Mouse (Mus musculus) liver, adult 2 months (tissue): Measurements from ENCODE around the gene Cwh43. TPM values are rescaled to one million over a fixed set of nuclear protein-coding genes. Genes with fewer than 3 reads are reported as not detected.

Source experiments
- DNase-seq: peaks from one replicate; pipeline ENCODE4 v3.0.0-alpha.2; 2011; ENCODE audit warnings: low read depth, low spot score; ENCODE audit errors: extremely low read depth
- H3K27ac ChIP-seq: fragments of 200-500 bp; replicated peaks from 2 replicates; pipeline ENCODE4 v1.5.1; 2012; ENCODE audit warnings: low read depth, mild to moderate bottlenecking, control low read depth, inconsistent platforms, low read length; ENCODE audit not compliant: insufficient read depth
- H3K27me3 ChIP-seq: fragments of 200-500 bp; 2 replicates; pipeline ENCODE4 v1.6.1; 2012; ENCODE audit warnings: mild to moderate bottlenecking, moderate library complexity, low read length, inconsistent platforms; ENCODE audit not compliant: control insufficient read depth, insufficient read depth
- H3K36me3 ChIP-seq: fragments of 200-500 bp; 2 replicates; pipeline ENCODE4 v1.6.1; 2012; ENCODE audit warnings: low read length, inconsistent platforms; ENCODE audit not compliant: control insufficient read depth, insufficient read depth
- H3K4me1 ChIP-seq: fragments of 200-500 bp; 2 replicates; pipeline ENCODE4 v1.6.1; 2011; ENCODE audit warnings: low read length; ENCODE audit not compliant: control insufficient read depth, insufficient read depth
- H3K4me3 ChIP-seq: fragments of 200-500 bp; 2 replicates; pipeline ENCODE4 v1.5.1; 2011; ENCODE audit warnings: low read depth, mild to moderate bottlenecking, control low read depth, low read length, moderate library complexity; ENCODE audit not compliant: insufficient read depth
- H3K79me2 ChIP-seq: fragments of 200-500 bp; 2 replicates; pipeline ENCODE4 v1.6.1; 2012; ENCODE audit warnings: inconsistent platforms, mild to moderate bottlenecking, low read length, moderate library complexity; ENCODE audit not compliant: control insufficient read depth, insufficient read depth
- H3K9ac ChIP-seq: fragments of 200-500 bp; 2 replicates; pipeline ENCODE4 v1.6.1; 2012; ENCODE audit warnings: low read depth, mild to moderate bottlenecking, control low read depth, inconsistent platforms, low read length
- CTCF ChIP-seq: fragments of 200-500 bp; IDR thresholded peaks from 2 replicates; pipeline ENCODE4 v1.5.1; 2011; ENCODE audit warnings: low read depth, low read length, control low read depth
- POLR2A ChIP-seq: fragments of 200-500 bp; IDR thresholded peaks from 2 replicates; pipeline ENCODE4 v1.6.1; 2011; ENCODE audit warnings: low read length, control low read depth; ENCODE audit not compliant: insufficient read depth; ENCODE audit errors: extremely low read depth
- WGBS: fragments of 180-500 bp; shearing (Covaris S2); methylation state at CpG from one replicate; pipeline ENCODE4 v1.1.7; 2018; 5-methylcytosine and 5-hydroxymethylcytosine counted together
- polyA plus RNA-seq: library from polyadenylated mRNA; depleted of rRNA; stranded (reverse); fragments of >200 nt; gene quantifications from 2 replicates; pipeline ENCODE4 v1.2.3, GENCODE M21; 2012
- total RNA-seq: library from RNA; depleted of rRNA; stranded (reverse); fragments of >200 nt; gene quantifications from 2 replicates; pipeline ENCODE4 v1.2.3, GENCODE M21; 2014

The Cwh43 gene
- total and polyA plus RNA-seq, 2 experiments: not detected

GRCm38 (mm10) chr5:73442176-73442575, 36.3 kb downstream of the Cwh43 start:
- Histone ChIP-seq H3K27me3 (no peaks in the 10 kb centered on the region), H3K4me1 (no peaks in the 10 kb centered on the region), H3K79me2 (no peaks in the 10 kb centered on the region), H3K27ac (no peak overlapping the region), H3K4me3 (no peak overlapping the region), H3K36me3 (no peaks in the 10 kb centered on the region), H3K9ac (no peak overlapping the region)
- DNase-seq: no peak
- WGBS: 86% methylated on average over 9 of the region's 9 CpGs
- TF ChIP-seq CTCF (no peak), POLR2A (no peak)

GRCm38 (mm10) chr5:73450276-73450675, 44.4 kb downstream of the Cwh43 start:
- Histone ChIP-seq H3K27me3 (no peaks in the 10 kb centered on the region), H3K4me3 (no peak overlapping the region), H3K27ac (no peak overlapping the region), H3K9ac (no peak overlapping the region), H3K4me1 (no peaks in the 10 kb centered on the region), H3K79me2 (no peaks in the 10 kb centered on the region), H3K36me3 (no peaks in the 10 kb centered on the region)
- TF ChIP-seq CTCF (no peak), POLR2A (no peak)
- 76% methylated on average over 1 of the region's 1 CpGs for WGBS
- no peak for DNase-seq

- TF ChIP-seq POLR2A: no peak
- TF ChIP-seq CTCF: no peak
- Histone ChIP-seq H3K36me3 (no peaks in the 10 kb centered on the region), H3K79me2 (no peaks in the 10 kb centered on the region), H3K27ac (no peak overlapping the region), H3K9ac (no peak overlapping the region), H3K4me1 (no peaks in the 10 kb centered on the region), H3K27me3 (no peaks in the 10 kb centered on the region), H3K4me3 (no peak overlapping the region)
- DNase-seq: peak; percentile 13
- WGBS: 77% methylated on average over 2 of the region's 2 CpGs
Measured at GRCm38 (mm10) chr5:73454502-73455306, 48.8 kb downstream of the Cwh43 start.

GRCm38 (mm10) chr5:73455307-73455687, 49.4 kb downstream of the Cwh43 start:
- no peaks in the 10 kb centered on the region for H3K4me1 ChIP-seq
- H3K27ac ChIP-seq: no peak overlapping the region
- H3K9ac ChIP-seq: no peak overlapping the region
- TF ChIP-seq POLR2A (no peak), CTCF (no peak)
- whole genome bisulfite sequencing: 82% methylated on average over 5 of the region's 5 CpGs
- H3K4me3 ChIP-seq: no peak overlapping the region
- DNase-seq: no peak
- no peaks in the 10 kb centered on the region for H3K79me2 ChIP-seq
- no peaks in the 10 kb centered on the region for H3K27me3 ChIP-seq
- H3K36me3 ChIP-seq: no peaks in the 10 kb centered on the region

- Histone ChIP-seq H3K79me2 (no peaks in the 10 kb centered on the region), H3K36me3 (no peaks in the 10 kb centered on the region), H3K27ac (no peak overlapping the region), H3K4me1 (no peaks in the 10 kb centered on the region), H3K9ac (no peak overlapping the region), H3K27me3 (no peaks in the 10 kb centered on the region), H3K4me3 (no peak overlapping the region)
- WGBS: 71% methylated on average over 16 of the region's 16 CpGs
- no peak for DNase-seq
- TF ChIP-seq POLR2A (no peak), CTCF (no peak)
Measured at GRCm38 (mm10) chr5:73468462-73469433, 62.9 kb downstream of the Cwh43 start.
